Mouse (Mus musculus): ENCODE results near the gene Smim1. TPM values are rescaled to one million over a fixed set of nuclear protein-coding genes. Genes with fewer than 3 reads are reported as not detected.
A peak's percentile ranks its signal among the peaks of the same experiment; 100 is the strongest.

The Smim1 gene
- polyA plus RNA-seq, 1 experiment from 2014 or later = 3.7 TPM

DNA sequence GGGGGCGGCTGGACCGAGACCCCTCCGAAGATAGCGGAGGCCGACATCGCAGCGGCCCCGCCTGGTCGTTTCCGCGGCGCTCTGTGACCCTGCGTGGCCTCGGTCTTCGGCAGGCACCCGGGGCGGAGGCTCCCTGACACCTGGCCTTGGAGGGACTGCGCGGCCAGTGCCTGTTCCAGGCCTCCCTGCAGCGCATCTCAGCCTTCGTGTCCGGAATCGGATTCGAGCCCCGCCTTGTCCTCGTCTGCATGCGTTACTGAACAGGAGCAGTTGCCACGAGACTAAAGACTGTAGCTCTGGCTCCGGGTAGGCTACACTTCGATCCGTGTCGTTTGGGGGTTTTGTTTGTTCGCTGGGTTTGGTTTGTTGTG lies 50.8 kb downstream of the Smim1 start:
- no peak overlapping the region for H3K27ac ChIP-seq (ENCODE audit: low read length)
- ATAC-seq = peak; percentile 56; the same call in 1 of the 2 replicates
- no peaks in the 10 kb centered on the region for H3K27me3 ChIP-seq (replicated peaks; ENCODE audit: control insufficient read depth, insufficient read depth, low read length)
- no peaks in the 10 kb centered on the region for H3K9me3 ChIP-seq (ENCODE audit: control insufficient read depth, low read length)
- peaks cover 24% of the 10 kb centered on the region for H3K4me1 ChIP-seq (replicated peaks; ENCODE audit: control insufficient read depth, insufficient read depth, low read length)
- peak overlapping the region; percentile 64 for H3K4me2 ChIP-seq (ENCODE audit: low read length)
- WGBS = under 1% methylated on average over 33 of the region's 33 CpGs
- peak overlapping the region; percentile 72 for H3K9ac ChIP-seq (replicated peaks; ENCODE audit: low read depth, low read length)
- peaks cover 5% of the 10 kb centered on the region for H3K36me3 ChIP-seq (ENCODE audit: control insufficient read depth, insufficient read depth)
- H3K4me3 ChIP-seq (replicated peaks; ENCODE audit: low read length) = peak overlapping the region; percentile 74

DNA sequence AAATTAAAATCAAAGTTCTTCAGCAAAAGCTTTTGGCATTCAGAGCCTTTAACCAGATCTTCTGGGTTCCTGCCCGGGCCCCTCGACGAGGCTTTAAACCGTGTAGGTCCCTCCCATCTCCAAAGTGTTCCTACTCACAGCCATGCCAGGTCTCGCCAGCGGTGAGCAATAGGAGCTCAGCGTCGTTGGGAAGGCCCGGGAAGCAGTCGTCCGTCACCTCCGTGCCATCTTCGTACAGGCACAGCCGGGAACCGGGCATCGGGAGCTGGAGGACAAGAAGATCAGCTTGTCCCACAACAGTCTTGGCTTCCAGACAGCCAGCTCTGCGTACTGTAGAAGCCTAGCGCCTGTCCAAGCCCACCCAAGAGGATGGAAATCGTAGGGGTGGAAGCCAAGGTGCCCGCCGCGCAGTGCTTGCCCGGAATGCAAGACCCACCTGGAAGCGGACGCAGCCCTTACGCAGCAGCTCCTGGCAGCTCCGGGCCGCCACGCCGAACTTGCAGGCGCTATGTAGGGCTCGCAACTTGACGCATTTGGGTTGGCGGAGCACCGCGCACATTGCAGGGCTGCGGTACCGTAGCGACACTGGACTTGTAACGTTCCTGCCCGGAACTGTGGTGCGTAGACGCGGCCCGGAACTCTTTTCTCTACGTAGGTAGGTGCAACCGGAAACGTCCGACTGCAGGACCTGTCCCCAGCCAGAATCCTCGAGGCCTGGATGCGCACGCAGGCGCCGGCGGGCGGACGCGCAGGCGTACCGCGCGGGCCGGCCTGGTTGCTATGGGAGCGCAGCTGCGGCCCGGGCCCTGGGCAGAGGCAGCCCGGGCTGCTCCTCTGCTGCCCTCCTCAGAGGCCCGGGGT lies 51.4 kb downstream of the Smim1 start, which contains the start of the genes Dffb and Cep104:
Gene Dffb (minus strand): TSS at position 696 of the 861 bp plus-strand sequence.
Gene Cep104 (plus strand): TSS at position 764 of the 861 bp plus-strand sequence.
- Histone ChIP-seq H3K9ac (replicated peaks; ENCODE audit: low read depth, low read length) (peak within 1 kb of the TSS; percentile 83), H3K9me3 (ENCODE audit: control insufficient read depth, low read length) (no peaks in the 10 kb centered on the region), H3K4me3 (replicated peaks; ENCODE audit: low read length) (peak within 1 kb of the TSS; percentile 74), H3K4me1 (replicated peaks; ENCODE audit: control insufficient read depth, insufficient read depth, low read length) (peaks cover 24% of the 10 kb centered on the region), H3K27me3 (replicated peaks; ENCODE audit: control insufficient read depth, insufficient read depth, low read length) (no peaks in the 10 kb centered on the region), H3K27ac (ENCODE audit: low read length) (peak within 1 kb of the TSS; percentile 54; the same call in 1 of the 2 replicates), H3K36me3 (ENCODE audit: control insufficient read depth, insufficient read depth) (peaks cover 5% of the 10 kb centered on the region), H3K4me2 (ENCODE audit: low read length) (peak within 1 kb of the TSS; percentile 75)
- ATAC-seq = peak; percentile 99
- 1% methylated on average over 68 of the region's 68 CpGs for WGBS

Other genes with a start within 250 kb of the Smim1 start
- gene A430005L14Rik, start 69.0 kb downstream of the Smim1 start, polyA plus RNA-seq (2015; fragmentation: Nextera tagmentation; extraction: Ambion mirVana) = 62.1 and 66.1 TPM in 2 replicates
- gene Dffb, start 51.1 kb downstream of the Smim1 start, polyA plus RNA-seq (2015; fragmentation: Nextera tagmentation; extraction: Ambion mirVana) = 12.3 and 13.1 TPM in 2 replicates
- 21.1 and 23.5 TPM in 2 replicates for gene Cep104, start 51.0 kb downstream of the Smim1 start, polyA plus RNA-seq (2015; fragmentation: Nextera tagmentation; extraction: Ambion mirVana)
- gene Lrrc47, start 14.5 kb downstream of the Smim1 start, polyA plus RNA-seq (2015; fragmentation: Nextera tagmentation; extraction: Ambion mirVana) = 22.2 and 25.4 TPM in 2 replicates
- gene Ccdc27, start 16.4 kb upstream of the Smim1 start, polyA plus RNA-seq (2015; fragmentation: Nextera tagmentation; extraction: Ambion mirVana) = not detected in 2 replicates
- 5.7 and 5.9 TPM in 2 replicates for gene Trp73, start 114.0 kb upstream of the Smim1 start, polyA plus RNA-seq (2015; fragmentation: Nextera tagmentation; extraction: Ambion mirVana)
- gene Wrap73, start 116.1 kb upstream of the Smim1 start, polyA plus RNA-seq (2015; fragmentation: Nextera tagmentation; extraction: Ambion mirVana) = 59.2 and 60.7 TPM in 2 replicates
- 174 and 176 TPM in 2 replicates for gene Tprgl, start 134.4 kb upstream of the Smim1 start, polyA plus RNA-seq (2015; fragmentation: Nextera tagmentation; extraction: Ambion mirVana)
- gene Megf6, start 144.5 kb upstream of the Smim1 start, polyA plus RNA-seq (2015; fragmentation: Nextera tagmentation; extraction: Ambion mirVana) = 7.7 and 10.0 TPM in 2 replicates